Mouse (Mus musculus) NIH3T3 (cell line): ENCODE results near the gene Zfp747.
A peak's percentile ranks its signal among the peaks of the same experiment; 100 is the strongest.
"Not testable (repeated sequence)": the region's sequence is repeated elsewhere in the genome, so short reads cannot be mapped to it uniquely, and the experiment has no call there.

Source experiments
- DNase-seq: peaks from one replicate; pipeline ENCODE4 v3.0.0-alpha.2; 2012; ENCODE audit warnings: low read depth

Gene Zfp747

DNA sequence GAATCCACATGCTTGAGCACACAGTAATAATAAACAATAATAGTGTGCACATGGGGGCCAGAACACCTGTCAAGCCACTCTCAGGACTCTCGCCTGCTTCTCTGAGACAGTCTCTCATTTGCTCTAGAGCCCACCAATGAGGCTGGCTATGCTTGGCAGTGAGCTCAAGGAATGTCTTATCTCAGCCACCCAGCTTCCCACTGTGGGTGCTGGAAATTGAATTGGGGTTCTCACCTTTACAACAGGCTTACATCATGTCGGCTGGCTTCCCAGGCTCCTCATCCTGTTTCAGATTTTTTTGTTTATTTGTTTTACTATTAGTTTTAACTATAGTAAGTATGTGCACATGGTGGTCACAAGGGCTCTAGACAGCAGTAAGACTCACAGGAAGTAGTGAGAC, 4.6 kb downstream of the Zfp747 start:
- DNase-seq, result no peak

DNA sequence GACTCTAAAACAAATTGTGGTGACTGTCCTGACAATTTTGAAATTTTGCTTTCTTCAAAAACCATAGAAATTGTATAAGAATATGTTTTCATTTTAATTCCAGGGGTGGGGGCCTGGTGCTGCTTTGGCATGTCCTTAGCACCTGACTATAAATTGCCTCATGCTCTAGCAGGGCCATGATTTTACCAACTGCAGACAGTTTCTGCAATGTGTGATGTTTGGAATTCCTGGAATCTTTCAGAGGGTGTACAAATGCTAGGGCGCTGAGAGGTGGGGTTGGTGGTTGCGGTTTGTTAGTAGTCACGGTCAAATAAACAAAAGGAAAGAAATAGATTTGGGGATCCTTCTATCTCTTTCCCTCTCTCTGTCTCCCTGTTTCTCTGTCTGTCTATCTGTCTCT, 9.6 kb downstream of the Zfp747 start:
- DNase-seq, result no peak

GRCm38 (mm10) chr7:127364166-127364565, 11.7 kb downstream of the Zfp747 start:
- no peak for DNase-seq

- peak; percentile 29 for DNase-seq
Observed at GRCm38 (mm10) chr7:127363475-127363921, 12.4 kb downstream of the Zfp747 start.

- peak; percentile 76 for DNase-seq
Observed at GRCm38 (mm10) chr7:127362418-127362817, 13.4 kb downstream of the Zfp747 start.

DNA sequence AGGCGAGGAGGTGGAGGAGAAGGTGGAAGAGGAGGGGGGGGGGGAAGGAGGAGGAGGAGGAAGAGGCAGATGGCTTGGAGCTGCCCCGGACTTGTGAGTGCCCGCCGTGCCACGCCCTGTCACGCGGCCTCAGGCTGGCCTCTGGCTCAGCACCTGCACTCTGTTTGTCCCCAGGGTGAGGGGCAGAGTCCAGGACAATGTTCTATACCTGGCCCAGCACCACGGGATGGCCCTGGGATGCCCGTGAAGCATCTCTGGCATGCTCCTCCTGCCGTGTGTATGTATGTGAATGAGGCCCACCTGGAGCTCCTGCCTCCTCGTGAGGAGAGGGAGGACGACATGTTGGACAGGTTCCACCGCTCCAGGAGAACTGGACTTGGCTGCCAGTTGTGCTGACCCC, 14.4 kb downstream of the Zfp747 start:
- DNase-seq, result no peak

DNA sequence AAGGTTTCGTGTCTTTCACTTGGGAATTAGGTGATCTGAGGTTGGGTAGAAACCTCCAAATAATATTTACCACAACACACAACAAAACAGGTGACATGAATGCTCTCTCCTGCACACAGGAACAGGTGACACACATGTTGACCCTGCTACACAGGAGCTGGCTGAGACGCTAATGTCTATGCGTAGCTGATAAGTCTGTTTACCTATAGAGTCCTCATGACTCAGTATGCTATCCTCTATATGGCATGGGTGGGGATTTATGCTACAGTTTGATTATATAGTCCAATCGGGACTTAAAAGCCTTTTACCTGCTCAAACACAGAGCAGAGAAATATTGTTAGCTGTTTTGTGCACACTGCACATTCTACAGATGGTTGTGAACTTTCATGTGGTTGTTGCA, 15.6 kb downstream of the Zfp747 start:
- DNase-seq, result no peak

- no peak for DNase-seq
Observed at GRCm38 (mm10) chr7:127358472-127358871, 17.4 kb downstream of the Zfp747 start.

DNA sequence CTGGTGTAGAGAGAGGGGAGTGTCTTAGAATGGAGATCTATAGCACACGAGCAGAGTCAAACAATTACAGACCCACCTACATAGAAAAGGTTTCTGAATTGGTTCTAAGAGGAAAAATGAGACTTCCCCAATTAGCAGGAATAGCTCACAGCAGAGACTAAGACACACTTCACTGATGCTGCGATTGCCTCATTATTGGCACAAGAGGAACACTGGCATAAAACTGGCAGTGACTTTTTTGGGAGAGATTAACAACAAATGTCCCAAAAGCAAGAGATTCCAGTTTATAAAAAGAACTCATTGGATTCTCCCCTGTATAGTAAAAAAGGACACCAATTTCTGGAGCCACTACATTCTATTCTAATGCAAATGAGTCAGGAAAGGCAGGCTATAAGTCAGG, 18.0 kb downstream of the Zfp747 start:
- DNase-seq, result no peak

DNA sequence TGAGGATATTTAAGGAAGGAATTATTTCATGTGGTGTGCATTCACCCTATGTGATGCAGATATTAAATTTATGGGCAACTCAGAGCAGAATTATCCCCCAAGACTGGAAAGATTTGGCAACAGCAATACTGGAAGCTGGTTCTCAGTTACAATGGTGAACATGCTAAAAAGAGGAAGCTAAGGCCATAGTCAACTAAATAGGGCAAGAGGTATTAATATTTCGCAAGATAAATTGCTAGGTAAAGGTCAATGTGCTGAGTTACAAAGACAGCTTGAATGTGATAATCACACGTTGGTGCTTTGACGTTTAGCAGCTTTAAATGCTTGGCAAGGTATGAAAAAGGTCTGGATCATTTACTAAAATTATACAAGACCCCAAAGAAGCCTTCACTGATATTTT, 20.1 kb downstream of the Zfp747 start:
- no peak for DNase-seq

- no peak for DNase-seq
Observed at GRCm38 (mm10) chr7:127351230-127352004, 24.4 kb downstream of the Zfp747 start.

GRCm38 (mm10) chr7:127346676-127347075, 29.2 kb downstream of the Zfp747 start:
- DNase-seq, result no peak

- peak; percentile 92 for DNase-seq
Observed at GRCm38 (mm10) chr7:127345512-127346325, 30.1 kb downstream of the Zfp747 start, which contains the start of gene Zfp768. Gene Zfp768, minus strand, starts transcription at chr7:127345589.

DNA sequence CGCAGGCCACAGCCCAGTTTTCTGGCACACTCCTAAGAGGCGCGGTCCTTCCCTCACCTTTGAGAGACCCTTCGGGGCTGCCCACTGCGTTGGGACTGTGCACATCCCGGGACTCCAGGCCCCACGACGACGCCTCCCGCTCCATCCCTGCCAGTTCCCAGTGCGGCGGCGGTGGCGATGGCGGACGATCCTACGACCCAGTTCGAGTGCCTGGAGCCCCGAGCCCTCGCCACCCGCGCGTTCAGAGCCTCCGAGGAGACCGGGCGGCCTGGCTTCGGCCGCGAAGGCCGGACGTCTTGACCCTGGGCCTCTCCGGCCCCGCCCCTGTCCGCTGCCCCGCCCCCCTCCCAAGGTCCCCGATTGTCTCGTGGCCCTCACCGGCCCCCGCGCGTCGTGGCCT, 30.8 kb downstream of the Zfp747 start:
- no peak for DNase-seq

GRCm38 (mm10) chr7:127344371-127344770, 31.5 kb downstream of the Zfp747 start:
- DNase-seq, result no peak

- no peak for DNase-seq
Observed at GRCm38 (mm10) chr7:127343351-127344019, 32.4 kb downstream of the Zfp747 start.

GRCm38 (mm10) chr7:127342888-127343287, 33.0 kb downstream of the Zfp747 start:
- no peak for DNase-seq

GRCm38 (mm10) chr7:127342332-127342731, 33.5 kb downstream of the Zfp747 start:
- DNase-seq, result peak; percentile 46

GRCm38 (mm10) chr7:127341861-127342260, 34.0 kb downstream of the Zfp747 start:
- DNase-seq, result not testable (repeated sequence)

DNA sequence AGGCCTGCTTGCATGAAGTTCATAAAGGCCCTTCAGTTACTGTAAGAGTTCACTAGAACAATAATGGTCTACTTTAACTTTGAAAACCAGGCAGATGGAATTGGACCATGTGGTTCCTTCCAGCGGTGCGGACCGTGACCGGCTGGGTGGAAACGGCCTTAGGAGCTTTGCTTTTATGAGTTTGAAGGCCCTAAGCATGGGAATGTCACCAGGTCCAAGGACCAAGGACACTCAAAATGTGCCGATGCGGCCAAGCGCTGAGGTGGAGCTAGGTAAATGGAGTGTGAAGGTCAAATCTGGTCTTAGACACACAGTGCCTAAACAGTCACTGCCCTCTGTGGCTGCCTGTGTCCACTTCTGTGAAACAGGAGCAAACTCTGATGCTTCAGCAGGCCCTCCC, 34.5 kb downstream of the Zfp747 start:
- no peak for DNase-seq

- DNase-seq, result no peak
Observed at GRCm38 (mm10) chr7:127337636-127338035, 38.2 kb downstream of the Zfp747 start.

- no peak for DNase-seq
Observed at GRCm38 (mm10) chr7:127335604-127336003, 40.2 kb downstream of the Zfp747 start.

DNA sequence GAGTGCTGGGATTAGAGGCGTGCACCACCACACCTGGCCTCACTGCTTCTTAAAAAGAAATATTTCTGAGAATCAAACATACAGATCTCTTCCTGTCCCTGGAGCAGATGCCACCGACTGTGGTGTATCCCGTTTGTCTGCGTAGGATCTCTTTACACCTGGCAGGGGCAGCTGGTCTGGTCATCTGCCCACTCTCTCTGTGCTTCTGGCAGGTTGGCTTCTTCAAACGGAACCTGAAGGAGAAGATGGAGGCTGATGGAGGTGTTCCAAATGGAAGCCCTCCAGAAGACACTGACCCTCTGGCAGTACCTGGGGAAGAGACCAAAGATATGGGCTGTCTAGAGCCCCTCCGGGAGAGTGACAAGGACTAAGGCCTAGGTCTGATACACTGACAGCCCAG, 42.6 kb downstream of the Zfp747 start:
- DNase-seq, result no peak
